Mouse (Mus musculus): ENCODE data around the gene Olfr1532-ps1. TPM values are rescaled to one million over a fixed set of nuclear protein-coding genes. Genes with fewer than 3 reads are reported as not detected.
"Not testable (repeated sequence)": the region's sequence is repeated elsewhere in the genome, so short reads cannot be mapped to it uniquely, and the experiment has no call there.

Olfr1532-ps1 gene
- total RNA-seq (2021) = not detected

DNA sequence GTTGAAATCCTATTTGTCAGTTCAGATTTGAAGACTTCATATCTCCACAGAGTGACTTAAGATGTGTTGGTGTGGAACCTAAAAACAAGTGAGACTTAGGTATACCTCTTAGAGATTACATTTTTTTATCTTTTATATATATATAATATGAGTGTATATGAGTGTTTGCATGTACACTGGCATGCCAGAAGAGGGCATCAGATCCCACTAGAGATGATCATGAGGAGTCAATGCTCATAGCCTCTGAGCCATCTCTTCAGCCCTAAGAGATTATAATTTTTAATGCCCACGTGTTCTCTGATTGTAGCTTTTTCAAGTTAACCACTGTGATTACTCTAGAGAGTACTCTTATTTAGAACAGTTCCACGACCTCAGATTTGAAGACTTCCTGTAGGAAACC lies at the start of gene Olfr1532-ps1:
Olfr1532-ps1 (plus strand) TSS at position 326 of the 400 bp plus-strand sequence.
- no peak for DNase-seq
- intact Hi-C loops (cut with DNase I) = no loop called here

DNA sequence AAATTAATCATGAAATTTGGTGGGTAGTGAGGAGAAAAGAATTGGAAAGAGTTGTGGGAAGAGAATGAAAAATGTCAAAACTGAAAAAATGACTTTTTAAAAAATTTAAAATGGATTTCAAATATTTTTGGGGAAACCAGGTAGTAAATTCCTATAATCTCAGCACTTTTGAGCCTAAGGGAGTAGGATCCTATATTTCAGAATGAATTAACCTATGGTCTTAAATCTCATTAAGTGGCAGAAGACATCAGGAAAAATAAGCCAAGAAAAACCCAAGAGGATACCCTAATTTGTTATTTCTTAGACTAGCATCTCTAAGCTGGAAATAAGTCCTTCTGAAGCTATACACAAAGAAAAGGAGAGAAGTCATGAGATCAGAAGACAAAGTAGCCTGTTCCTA lies 44.9 kb upstream of the Olfr1532-ps1 start, which contains the start of gene Olfr704:
Olfr704 (plus strand) TSS at position 301 of the 400 bp plus-strand sequence.
- no peak for DNase-seq
- intact Hi-C loops (cut with DNase I) = no loop called here

DNA sequence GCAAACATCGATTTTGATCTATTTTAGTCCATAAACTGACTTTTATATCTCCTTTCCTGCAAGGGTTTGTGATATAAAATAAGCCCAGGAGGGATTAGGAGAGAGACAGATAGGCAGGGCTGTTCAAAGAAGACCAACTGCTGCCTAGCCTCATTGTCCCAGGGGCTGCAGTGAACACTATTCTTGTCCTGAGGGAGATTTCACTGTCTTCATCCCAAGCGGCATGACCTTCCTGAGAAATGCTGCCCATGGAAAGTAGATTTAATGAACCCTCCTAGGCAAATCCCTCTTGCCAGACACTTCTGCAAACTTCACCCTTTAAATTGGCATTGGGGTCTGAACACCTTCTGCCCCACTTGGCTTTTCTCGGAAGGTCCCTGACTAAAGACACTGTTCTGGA lies 31.0 kb upstream of the Olfr1532-ps1 start, which contains the start of gene Olfr705:
Olfr705 (minus strand) TSS at position 101 of the 400 bp plus-strand sequence.
- intact Hi-C loops (cut with DNase I) = no loop called here
- no peak for DNase-seq

DNA sequence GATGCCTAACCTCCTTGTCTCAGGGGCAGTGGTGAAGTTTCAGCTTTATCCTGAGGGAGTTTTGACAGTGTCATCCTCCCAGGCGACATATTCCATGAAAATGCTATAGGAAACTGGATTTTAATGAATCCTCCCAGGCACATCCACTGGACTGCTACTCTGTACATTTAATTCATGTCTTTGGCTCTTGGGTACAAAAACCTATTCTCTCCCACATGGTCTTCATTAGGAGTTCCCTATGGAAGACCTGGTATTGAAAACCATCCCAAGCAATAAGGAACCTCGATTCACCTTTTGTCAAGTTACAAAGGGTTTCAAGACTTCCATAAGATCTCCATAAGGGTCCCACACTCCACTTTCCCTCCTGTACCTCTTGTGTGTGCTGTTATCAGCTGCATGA lies 19.7 kb upstream of the Olfr1532-ps1 start, which contains the start of gene Olfr706:
Olfr706 (minus strand) TSS at position 101 of the 400 bp plus-strand sequence.
- intact Hi-C loops (cut with DNase I) = no loop called here
- no peak for DNase-seq

DNA sequence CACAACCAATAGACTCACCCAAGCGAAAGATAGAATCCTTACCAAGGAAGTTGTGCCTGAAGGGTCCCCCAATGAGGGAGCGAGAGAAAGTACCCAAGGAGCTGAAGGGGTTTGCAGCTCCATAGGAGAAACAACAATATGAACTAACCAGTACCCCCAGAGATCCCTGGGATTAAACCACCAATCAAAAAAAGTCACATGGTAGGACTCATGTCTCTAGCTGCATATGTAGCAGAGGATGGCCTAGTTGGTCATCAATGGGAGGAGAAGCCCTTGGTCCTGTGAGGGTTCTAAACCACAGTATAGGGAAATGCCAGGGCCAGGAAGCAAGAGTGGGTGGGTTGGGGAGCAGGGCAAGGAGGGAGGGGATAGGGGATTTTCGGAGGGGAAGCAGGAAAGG lies 6.7 kb upstream of the Olfr1532-ps1 start, which contains the start of gene Olfr707:
Olfr707 (minus strand) TSS at position 101 of the 400 bp plus-strand sequence.
- intact Hi-C loops (cut with DNase I); DNase-seq: not testable (repeated sequence)

DNA sequence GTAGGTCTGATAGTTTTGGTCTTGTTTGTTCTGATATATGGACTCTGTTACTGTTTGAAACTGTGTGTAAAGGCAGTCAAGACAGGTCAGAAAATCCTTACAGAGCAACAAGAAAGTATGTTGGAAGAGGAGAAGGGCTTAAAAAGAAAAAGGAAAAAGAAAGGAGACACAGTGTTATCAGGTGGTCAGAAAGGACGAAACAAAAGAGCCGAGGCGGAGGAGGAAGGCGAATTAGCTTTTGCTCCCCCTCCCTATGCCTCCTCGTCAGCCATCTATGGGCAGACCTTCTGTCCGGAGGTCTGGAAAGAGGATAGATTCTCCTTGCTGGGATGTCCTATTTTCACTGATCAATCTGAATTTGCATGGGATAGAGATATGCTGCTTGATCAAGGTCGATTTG lies 13.2 kb downstream of the Olfr1532-ps1 start:
- DNase-seq; intact Hi-C loops (cut with DNase I): not testable (repeated sequence)

DNA sequence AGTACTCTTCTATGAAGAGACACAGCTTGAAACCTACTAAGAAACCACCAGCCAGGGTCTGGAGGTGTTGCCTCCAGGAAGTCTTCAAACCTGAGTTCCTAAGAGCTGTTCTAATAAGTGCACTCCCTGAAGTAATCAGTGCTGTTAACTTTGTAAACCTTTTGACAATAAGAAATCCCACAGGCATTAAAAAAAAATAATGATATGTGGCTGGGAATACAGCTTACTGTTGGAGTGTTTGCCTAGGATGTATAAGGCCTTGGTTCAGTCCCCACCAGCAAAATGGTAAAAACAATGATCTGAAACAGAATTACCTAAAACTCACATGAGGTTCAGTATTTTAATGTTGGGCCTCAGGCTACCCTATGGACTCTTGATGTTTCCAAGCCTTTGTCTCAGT lies 24.3 kb downstream of the Olfr1532-ps1 start, which contains the start of gene Olfr709-ps1:
Olfr709-ps1 (minus strand) TSS at position 101 of the 400 bp plus-strand sequence.
- DNase-seq = no peak
- intact Hi-C loops (cut with DNase I) = no loop called here

DNA sequence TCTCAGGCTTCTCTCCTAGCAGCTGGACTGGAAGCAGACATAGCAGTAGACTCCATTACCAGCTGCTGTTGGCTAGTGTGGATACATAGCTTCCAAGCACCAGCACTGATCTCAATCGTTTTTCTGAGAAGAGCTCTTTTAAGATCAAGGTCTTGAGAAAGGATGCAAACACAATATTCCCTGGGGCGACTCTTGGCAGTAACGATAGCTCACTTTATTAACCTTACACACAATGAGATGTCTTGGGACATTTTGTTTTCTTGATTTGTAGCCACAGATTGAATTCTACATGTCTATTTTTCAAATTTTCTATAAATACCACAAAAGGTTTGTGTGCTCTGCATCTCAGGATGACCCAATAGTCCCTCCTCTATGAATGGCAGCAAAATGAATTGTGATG lies 40.4 kb downstream of the Olfr1532-ps1 start, which contains the start of gene Olfr710:
Olfr710 (minus strand) TSS at position 101 of the 400 bp plus-strand sequence.
- no peak for DNase-seq
- intact Hi-C loops (cut with DNase I) = no loop called here

DNA sequence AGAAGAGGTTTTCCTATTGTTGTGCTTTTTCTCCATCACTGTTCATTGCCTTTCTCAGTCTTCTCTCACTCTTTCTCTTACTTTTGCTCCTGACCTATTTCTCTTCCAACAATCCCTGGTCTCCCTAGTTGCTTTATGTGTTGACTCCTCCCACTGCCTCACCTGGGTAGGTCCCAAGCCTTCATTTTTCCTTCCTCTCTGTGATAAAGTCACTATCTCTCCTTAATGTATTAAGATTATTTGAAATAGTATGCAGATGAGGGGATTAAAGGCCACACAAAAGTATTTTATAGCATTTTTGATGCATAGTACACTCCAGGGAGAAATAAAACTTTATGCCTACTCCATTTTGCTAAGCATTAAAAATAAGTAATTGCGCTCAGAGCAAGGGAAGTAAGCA lies 56.0 kb downstream of the Olfr1532-ps1 start, which contains the start of gene Olfr6:
Olfr6 (minus strand) TSS at position 101 of the 400 bp plus-strand sequence.
- intact Hi-C loops (cut with DNase I) = no loop called here
- no peak for DNase-seq

Other genes starting within 250 kb of the Olfr1532-ps1 start
- gene Olfr693, start 227.4 kb upstream of the Olfr1532-ps1 start, total RNA-seq (2021) = not detected
- gene Olfr694, start 216.2 kb upstream of the Olfr1532-ps1 start, total RNA-seq (2021) = not detected
- gene Olfr695, start 191.6 kb upstream of the Olfr1532-ps1 start, total RNA-seq (2021) = not detected
- not detected for gene Olfr697, start 165.6 kb upstream of the Olfr1532-ps1 start, total RNA-seq (2021)
- gene Olfr698, start 152.6 kb upstream of the Olfr1532-ps1 start, total RNA-seq (2021) = not detected
- gene Olfr699, start 114.8 kb upstream of the Olfr1532-ps1 start, total RNA-seq (2021) = not detected
- not detected for gene Olfr700, start 99.2 kb upstream of the Olfr1532-ps1 start, total RNA-seq (2021)
- gene Olfr701, start 93.9 kb upstream of the Olfr1532-ps1 start, total RNA-seq (2021) = not detected
- not detected for gene Olfr702, start 74.1 kb upstream of the Olfr1532-ps1 start, total RNA-seq (2021)
- gene Olfr703, start 64.6 kb upstream of the Olfr1532-ps1 start, total RNA-seq (2021) = not detected
- gene Olfr704, start 44.8 kb upstream of the Olfr1532-ps1 start, total RNA-seq (2021) = not detected
- gene Olfr705, start 31.1 kb upstream of the Olfr1532-ps1 start, total RNA-seq (2021) = not detected
- not detected for gene Olfr706, start 19.8 kb upstream of the Olfr1532-ps1 start, total RNA-seq (2021)
- gene Olfr707, start 6.8 kb upstream of the Olfr1532-ps1 start, total RNA-seq (2021) = not detected
- gene Olfr709-ps1, start 24.2 kb downstream of the Olfr1532-ps1 start, total RNA-seq (2021) = not detected
- gene Olfr710, start 40.3 kb downstream of the Olfr1532-ps1 start, total RNA-seq (2021) = not detected
- not detected for gene Olfr6, start 55.9 kb downstream of the Olfr1532-ps1 start, total RNA-seq (2021)
- gene Olfr711, start 67.5 kb downstream of the Olfr1532-ps1 start, total RNA-seq (2021) = not detected
- not detected for gene Olfr2, start 98.1 kb downstream of the Olfr1532-ps1 start, total RNA-seq (2021)
- gene Olfr713, start 123.2 kb downstream of the Olfr1532-ps1 start, total RNA-seq (2021) = not detected
- gene Olfr714, start 163.0 kb downstream of the Olfr1532-ps1 start, total RNA-seq (2021) = not detected
- not detected for gene Olfr17, start 185.2 kb downstream of the Olfr1532-ps1 start, total RNA-seq (2021)
- not detected for gene Olfr715b, start 202.4 kb downstream of the Olfr1532-ps1 start, total RNA-seq (2021)
- not detected for gene Olfr715, start 223.1 kb downstream of the Olfr1532-ps1 start, total RNA-seq (2021)
- not detected for gene Olfr716, start 230.3 kb downstream of the Olfr1532-ps1 start, total RNA-seq (2021)

Data from heart, postnatal 36 days (tissue).